Mouse (Mus musculus) intestine, embryonic 16.5 days (tissue): Measurements from ENCODE around the gene Tnfrsf12a. TPM values are rescaled to one million over a fixed set of nuclear protein-coding genes. Genes with fewer than 3 reads are reported as not detected.

ENCODE experiments used
- ATAC-seq: fragments of 200-750 bp; cut with Nextera tagmentation; 2 replicates; pipeline ENCODE4 v1.8.0; 2017; ENCODE audit warnings: moderate TSS enrichment, moderate library complexity
- H3K27ac ChIP-seq: fragments of 300-500 bp; sonication (generic); 2 replicates; pipeline ENCODE4 v1.5.1; 2014; ENCODE audit warnings: mild to moderate bottlenecking, low read length
- H3K27me3 ChIP-seq: fragments of 300-500 bp; sonication (generic); replicated peaks from 2 replicates; pipeline ENCODE4 v1.6.1; 2014; ENCODE audit warnings: low read length, control low read depth, mixed read lengths; ENCODE audit not compliant: control insufficient read depth, insufficient read depth
- H3K36me3 ChIP-seq: fragments of 300-500 bp; sonication (generic); 2 replicates; pipeline ENCODE4 v1.6.1; 2014; ENCODE audit warnings: low read length, control low read depth; ENCODE audit not compliant: control insufficient read depth, insufficient read depth
- H3K4me1 ChIP-seq: fragments of 300-500 bp; sonication (generic); 2 replicates; pipeline ENCODE4 v1.6.1; 2014; ENCODE audit warnings: low read length, control low read depth, mixed read lengths; ENCODE audit not compliant: control insufficient read depth, insufficient read depth
- H3K4me2 ChIP-seq: fragments of 300-500 bp; sonication (generic); 2 replicates; pipeline ENCODE4 v1.6.1; 2014; ENCODE audit warnings: low read depth, low read length, control low read depth
- H3K4me3 ChIP-seq: fragments of 300-500 bp; sonication (generic); 2 replicates; pipeline ENCODE4 v1.5.1; 2014; ENCODE audit warnings: mild to moderate bottlenecking, low read length
- H3K9ac ChIP-seq: fragments of 300-500 bp; sonication (generic); 2 replicates; pipeline ENCODE4 v1.6.1; 2014; ENCODE audit warnings: low read depth, low read length
- H3K9me3 ChIP-seq: fragments of 300-500 bp; sonication (generic); 2 replicates; pipeline ENCODE4 v1.6.1; 2016; ENCODE audit warnings: low read length, control low read depth; ENCODE audit not compliant: control insufficient read depth
- WGBS: fragments of 180-500 bp; shearing (Covaris S2); extraction: QIAGEN DNeasy Blood & Tissue Kit; methylation state at CpG from one replicate; pipeline ENCODE4 v1.1.7; 2014; 5-methylcytosine and 5-hydroxymethylcytosine counted together
- polyA plus RNA-seq: library from polyadenylated mRNA; unstranded; fragments of >200 nt; fragmentation: Nextera tagmentation; extraction: Ambion mirVana; gene quantifications from 2 replicates; pipeline ENCODE4 v1.2.1, GENCODE M21; 2015

Gene Tnfrsf12a
- polyA plus RNA-seq, 1 experiment from 2014 or later: 22.8 TPM

- Histone ChIP-seq H3K36me3 (no peaks in the 10 kb centered on the region), H3K9me3 (no peaks in the 10 kb centered on the region), H3K4me1 (no peaks in the 10 kb centered on the region), H3K27me3 (peaks cover 13% of the 10 kb centered on the region), H3K27ac (no peak within 1 kb of the TSS), H3K4me3 (peak within 1 kb of the TSS; percentile 48), H3K4me2 (peak within 1 kb of the TSS; percentile 63), H3K9ac (peak within 1 kb of the TSS; percentile 41; the same call in 1 of the 2 replicates)
- 5% methylated on average over 27 of the region's 27 CpGs for WGBS
- peak; percentile 75 for ATAC-seq
These were observed 17.0 kb downstream of the Tnfrsf12a start, which contains the start of gene Bicdl2 for GRCm38 (mm10) chr17:23660117-23660875. Bicdl2 (plus strand) TSS chr17:23660506.

- 81% methylated on average over 3 of the region's 3 CpGs for WGBS
- H3K9ac ChIP-seq: no peak overlapping the region
- no peak overlapping the region for H3K4me2 ChIP-seq
- no peaks in the 10 kb centered on the region for H3K4me1 ChIP-seq
- H3K9me3 ChIP-seq: no peaks in the 10 kb centered on the region
- no peak for ATAC-seq
- no peaks in the 10 kb centered on the region for H3K36me3 ChIP-seq
- peaks cover 13% of the 10 kb centered on the region for H3K27me3 ChIP-seq
- no peak overlapping the region for H3K27ac ChIP-seq
- H3K4me3 ChIP-seq: no peak overlapping the region
These were observed 18.8 kb downstream of the Tnfrsf12a start for GRCm38 (mm10) chr17:23658450-23658849.

- Histone ChIP-seq H3K36me3 (no peaks in the 10 kb centered on the region), H3K9ac (no peak overlapping the region), H3K4me3 (no peak overlapping the region), H3K4me1 (no peaks in the 10 kb centered on the region), H3K27ac (no peak overlapping the region), H3K9me3 (no peaks in the 10 kb centered on the region), H3K4me2 (no peak overlapping the region), H3K27me3 (no peaks in the 10 kb centered on the region; the same call in 1 of the 2 replicates)
- ATAC-seq: no peak
- 57% methylated on average over 2 of the region's 2 CpGs for WGBS
These were observed 22.9 kb downstream of the Tnfrsf12a start for GRCm38 (mm10) chr17:23654410-23654809.

GRCm38 (mm10) chr17:23654001-23654400 is 23.3 kb downstream of the Tnfrsf12a start:
- Histone ChIP-seq H3K4me2 (no peak overlapping the region), H3K27me3 (no peaks in the 10 kb centered on the region; the same call in 1 of the 2 replicates), H3K4me1 (no peaks in the 10 kb centered on the region), H3K27ac (no peak overlapping the region), H3K9me3 (no peaks in the 10 kb centered on the region), H3K36me3 (no peaks in the 10 kb centered on the region), H3K4me3 (no peak overlapping the region), H3K9ac (no peak overlapping the region)
- no peak for ATAC-seq
- 62% methylated on average over 6 of the region's 6 CpGs for whole genome bisulfite sequencing

GRCm38 (mm10) chr17:23653324-23653723 is 23.9 kb downstream of the Tnfrsf12a start:
- Histone ChIP-seq H3K4me3 (no peak overlapping the region), H3K4me2 (no peak overlapping the region), H3K9me3 (no peaks in the 10 kb centered on the region), H3K27me3 (no peaks in the 10 kb centered on the region; the same call in 1 of the 2 replicates), H3K36me3 (no peaks in the 10 kb centered on the region), H3K4me1 (no peaks in the 10 kb centered on the region), H3K27ac (no peak overlapping the region), H3K9ac (no peak overlapping the region)
- 79% methylated on average over 2 of the region's 2 CpGs for WGBS
- no peak for ATAC-seq

- no peak overlapping the region for H3K4me3 ChIP-seq
- no peak overlapping the region for H3K4me2 ChIP-seq
- no peaks in the 10 kb centered on the region for H3K27me3 ChIP-seq
- H3K9ac ChIP-seq: no peak overlapping the region
- no peaks in the 10 kb centered on the region for H3K4me1 ChIP-seq
- 80% methylated on average over 6 of the region's 6 CpGs for WGBS
- no peak overlapping the region for H3K27ac ChIP-seq
- no peaks in the 10 kb centered on the region for H3K9me3 ChIP-seq
- no peak for ATAC-seq
- H3K36me3 ChIP-seq: no peaks in the 10 kb centered on the region
These were observed 25.9 kb downstream of the Tnfrsf12a start for GRCm38 (mm10) chr17:23651363-23651762.

- Histone ChIP-seq H3K9ac (no peak overlapping the region), H3K36me3 (no peaks in the 10 kb centered on the region), H3K9me3 (no peaks in the 10 kb centered on the region), H3K4me1 (peaks cover 2% of the 10 kb centered on the region; the same call in 1 of the 2 replicates), H3K27ac (no peak overlapping the region), H3K4me3 (no peak overlapping the region), H3K27me3 (peaks cover 18% of the 10 kb centered on the region), H3K4me2 (no peak overlapping the region)
- ATAC-seq: no peak
- WGBS: 44% methylated on average over 10 of the region's 10 CpGs
These were observed 31.4 kb downstream of the Tnfrsf12a start for GRCm38 (mm10) chr17:23645894-23646293.

- Histone ChIP-seq H3K27ac (no peak within 1 kb of the TSS), H3K36me3 (no peaks in the 10 kb centered on the region), H3K9ac (peak within 1 kb of the TSS; percentile 70), H3K9me3 (no peaks in the 10 kb centered on the region), H3K27me3 (peaks cover 18% of the 10 kb centered on the region), H3K4me3 (peak within 1 kb of the TSS; percentile 54), H3K4me1 (peaks cover 2% of the 10 kb centered on the region; the same call in 1 of the 2 replicates), H3K4me2 (peak within 1 kb of the TSS; percentile 93)
- under 1% methylated on average over 54 of the region's 58 CpGs for WGBS
- peak; percentile 62 for ATAC-seq
These were observed 32.4 kb downstream of the Tnfrsf12a start, which contains the start of gene Mmp25 for GRCm38 (mm10) chr17:23644613-23645495. Mmp25 (minus strand) TSS chr17:23645277.

- Histone ChIP-seq H3K27me3 (no peaks in the 10 kb centered on the region), H3K9ac (no peak overlapping the region), H3K4me3 (no peak overlapping the region), H3K4me2 (no peak overlapping the region), H3K9me3 (no peaks in the 10 kb centered on the region), H3K36me3 (no peaks in the 10 kb centered on the region), H3K27ac (no peak overlapping the region), H3K4me1 (peaks cover 4% of the 10 kb centered on the region)
- WGBS: 81% methylated on average over 8 of the region's 8 CpGs
- ATAC-seq: no peak
These were observed 46.0 kb downstream of the Tnfrsf12a start for GRCm38 (mm10) chr17:23631241-23631640.
